Mouse (Mus musculus) left cerebral cortex, adult 11 months (tissue): Measurements from ENCODE around the gene Smgc.
"Not testable (repeated sequence)": the region's sequence is repeated elsewhere in the genome, so short reads cannot be mapped to it uniquely, and the experiment has no call there.

ENCODE experiments used
- DNase-seq: peaks from one replicate; pipeline ENCODE4 v3.0.0; 2022; ENCODE audit warnings: low spot score

Smgc gene

DNA sequence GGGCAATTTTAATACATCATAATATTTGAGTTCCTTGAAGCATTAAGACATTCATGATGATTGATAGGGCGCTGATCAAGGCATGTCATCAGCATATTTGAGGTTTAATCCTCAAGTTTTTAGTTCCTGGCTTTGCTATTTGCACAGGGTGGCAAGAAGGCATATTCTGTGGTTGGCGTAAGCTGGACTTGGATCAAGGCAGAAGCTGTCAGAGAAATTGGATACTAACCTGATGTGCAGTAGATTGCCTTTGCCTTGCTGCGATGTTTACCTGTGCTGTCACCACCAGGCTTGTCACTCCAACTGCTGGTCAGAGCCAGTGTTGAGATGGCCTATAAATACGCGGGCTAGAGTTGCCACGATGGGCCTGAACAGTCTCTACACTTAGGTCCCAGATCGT lies at the start of gene Smgc:
Gene Smgc, plus strand, starts transcription at position 301 of the 400 bp plus-strand sequence.
- DNase-seq, result no peak

DNA sequence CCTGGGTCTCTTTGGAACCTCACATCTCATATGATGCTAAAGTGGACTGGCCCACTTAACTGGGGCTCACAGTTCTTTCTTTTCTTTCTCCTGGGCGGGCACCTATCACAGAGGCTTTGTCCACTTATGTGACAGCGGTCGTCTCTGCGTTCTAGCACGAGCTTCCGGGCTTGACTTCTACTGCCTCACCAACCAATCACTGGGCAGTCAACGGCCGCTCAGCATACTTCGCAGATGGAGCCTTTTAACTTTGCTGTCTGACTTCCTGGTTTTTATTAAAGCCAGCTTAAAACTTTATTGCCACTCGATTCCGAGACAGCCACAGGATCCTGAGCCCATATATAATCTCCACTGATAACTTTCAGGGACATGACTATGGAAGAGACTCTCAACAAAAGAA lies 49.7 kb upstream of the Smgc start:
- no peak for DNase-seq

DNA sequence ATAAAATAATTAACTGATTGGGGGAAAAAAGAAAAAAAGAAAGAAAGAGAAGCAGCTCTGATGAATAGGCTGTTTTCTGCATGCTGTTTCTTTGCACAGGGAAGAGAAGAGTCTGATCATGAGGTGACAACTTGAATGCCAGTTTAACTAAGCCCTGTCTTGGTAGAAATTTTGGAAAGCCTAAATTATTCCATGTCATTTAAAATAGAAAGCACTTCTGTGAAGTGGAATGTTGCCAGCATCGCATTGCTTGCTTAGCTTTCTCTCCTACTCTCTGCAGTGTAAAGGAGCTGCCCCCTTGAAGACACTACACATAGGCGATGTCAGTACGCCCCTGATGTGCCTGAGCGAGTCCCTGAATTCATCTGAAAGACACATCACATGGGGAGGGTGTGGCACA lies 31.6 kb upstream of the Smgc start:
- peak; percentile 12 for DNase-seq

DNA sequence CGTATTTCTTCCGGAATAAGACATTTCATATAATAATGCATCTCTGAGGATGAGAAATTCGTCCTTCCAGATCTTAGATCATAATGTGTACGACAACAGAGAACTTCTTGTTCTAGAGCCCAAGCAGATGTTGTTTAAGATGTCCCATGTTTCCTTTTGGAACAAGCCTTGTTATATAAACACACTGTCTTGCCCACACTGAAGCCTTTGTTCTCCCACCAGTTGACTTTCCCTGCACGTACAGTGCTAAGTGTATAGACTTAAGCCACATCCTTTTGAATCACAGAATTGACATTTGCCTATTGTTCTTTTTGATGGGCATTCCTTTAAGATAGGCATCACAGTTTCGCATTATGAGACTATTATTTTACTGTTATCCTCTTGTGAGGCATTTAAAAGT lies 2.7 kb upstream of the Smgc start:
- no peak for DNase-seq

DNA sequence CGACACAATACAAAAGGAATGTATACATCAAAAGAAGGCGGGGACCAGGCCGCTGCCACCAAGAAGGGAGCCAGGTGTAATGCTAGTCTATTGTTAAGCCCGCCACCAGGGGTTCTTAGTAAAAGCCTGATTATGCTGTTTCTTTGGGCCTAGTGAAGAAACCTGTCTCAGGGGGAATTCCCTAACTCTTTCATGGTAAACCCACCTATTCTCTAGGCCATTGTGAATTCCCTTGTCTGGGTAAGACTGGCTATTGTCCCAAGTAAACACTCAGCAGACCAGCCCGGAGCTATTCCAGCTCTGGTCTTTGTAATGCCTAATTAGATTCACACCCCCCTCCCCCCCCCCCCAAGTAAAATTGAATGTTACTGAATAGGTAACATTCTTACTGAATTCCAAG lies 26.1 kb downstream of the Smgc start:
- DNase-seq, result not testable (repeated sequence)

DNA sequence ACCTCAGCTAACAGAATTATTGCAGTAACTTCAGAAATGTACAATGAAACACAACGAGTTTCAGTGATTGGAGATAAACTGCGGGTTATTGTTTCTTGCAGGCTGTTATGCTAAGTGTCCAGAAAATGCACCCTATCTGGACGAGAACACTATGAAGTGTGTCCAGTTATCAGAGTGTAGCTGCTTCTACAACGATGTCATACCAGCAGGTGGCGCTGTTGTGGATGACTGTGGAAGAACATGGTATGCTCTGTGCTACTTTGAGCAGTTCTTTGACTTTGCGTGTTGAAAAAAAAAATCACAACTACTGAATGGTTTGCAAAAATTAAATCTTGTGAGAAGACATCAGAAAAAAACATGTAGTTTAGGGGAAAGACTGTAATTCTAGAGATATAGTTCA lies 62.2 kb downstream of the Smgc start:
- DNase-seq, result no peak

DNA sequence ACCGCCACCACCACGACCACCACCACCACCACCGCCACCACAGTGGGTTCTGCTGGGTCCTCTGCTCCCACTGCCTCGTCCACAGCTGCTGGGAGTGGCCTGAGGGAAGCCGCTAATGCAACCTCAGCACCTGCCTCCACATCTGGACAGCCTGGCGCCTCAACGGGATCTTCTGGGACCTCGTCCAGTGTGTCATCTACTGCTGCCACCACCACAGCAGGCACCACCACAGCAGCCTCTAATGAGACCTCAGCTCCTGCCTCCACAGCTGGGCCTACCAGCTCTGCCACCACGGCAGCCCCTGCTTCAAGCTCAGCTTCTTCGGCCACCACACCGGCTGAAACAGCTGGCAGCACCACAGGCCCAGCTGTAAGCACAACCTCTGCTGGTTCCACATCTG lies 69.0 kb downstream of the Smgc start:
- peak; percentile 19 for DNase-seq
